Mouse (Mus musculus) forebrain, embryonic 15.5 days (tissue): ENCODE data around the gene Pmfbp1. TPM values are rescaled to one million over a fixed set of nuclear protein-coding genes. Genes with fewer than 3 reads are reported as not detected.

Source experiments
- ATAC-seq: fragments of 200-750 bp; cut with Nextera tagmentation; replicated peaks from 2 replicates; pipeline ENCODE4 v1.8.0; 2017; ENCODE audit warnings: mild to moderate bottlenecking, moderate TSS enrichment, moderate library complexity
- H3K27ac ChIP-seq: fragments of 300-500 bp; sonication (generic); replicated peaks from 2 replicates; pipeline ENCODE4 v1.5.1; 2015; ENCODE audit warnings: mild to moderate bottlenecking, inconsistent platforms
- H3K27me3 ChIP-seq: fragments of 300-500 bp; sonication (generic); 2 replicates; pipeline ENCODE4 v1.6.1; 2015; ENCODE audit warnings: inconsistent platforms
- H3K36me3 ChIP-seq: fragments of 300-500 bp; sonication (generic); 2 replicates; pipeline ENCODE4 v1.6.1; 2015; ENCODE audit warnings: mild to moderate bottlenecking, inconsistent platforms
- H3K4me1 ChIP-seq: fragments of 300-500 bp; sonication (generic); 2 replicates; pipeline ENCODE4 v1.6.1; 2015; ENCODE audit warnings: inconsistent platforms
- H3K4me2 ChIP-seq: fragments of 300-500 bp; sonication (generic); replicated peaks from 2 replicates; pipeline ENCODE4 v1.6.1; 2015; ENCODE audit warnings: mild to moderate bottlenecking, inconsistent platforms
- H3K4me3 ChIP-seq: fragments of 300-500 bp; sonication (generic); 2 replicates; pipeline ENCODE4 v1.5.1; 2015; ENCODE audit warnings: mild to moderate bottlenecking, inconsistent platforms
- H3K9ac ChIP-seq: fragments of 300-500 bp; sonication (generic); replicated peaks from 2 replicates; pipeline ENCODE4 v1.6.1; 2015; ENCODE audit warnings: mild to moderate bottlenecking, inconsistent platforms
- H3K9me3 ChIP-seq: fragments of 300-500 bp; sonication (generic); 2 replicates; pipeline ENCODE4 v1.6.1; 2016; ENCODE audit warnings: inconsistent platforms
- whole genome bisulfite sequencing: fragments of 180-500 bp; shearing (Covaris S2); methylation state at CpG from one replicate; pipeline ENCODE4 v1.1.7; 2015; ENCODE audit warnings: mixed read lengths; 5-methylcytosine and 5-hydroxymethylcytosine counted together
- polyA plus RNA-seq: library from polyadenylated mRNA; unstranded; fragments of >200 nt; fragmentation: Nextera tagmentation; extraction: Ambion mirVana; gene quantifications from 2 replicates; pipeline ENCODE4 v1.2.1, GENCODE M21; 2015

Pmfbp1 gene
- polyA plus RNA-seq, 1 experiment from 2014 or later, result 0.29 TPM

- Histone ChIP-seq H3K4me1 (peaks cover 3% of the 10 kb centered on the region; the same call in 1 of the 2 replicates), H3K27ac (no peak overlapping the region), H3K4me2 (no peak overlapping the region), H3K9me3 (no peaks in the 10 kb centered on the region), H3K36me3 (no peaks in the 10 kb centered on the region), H3K27me3 (no peaks in the 10 kb centered on the region), H3K9ac (no peak overlapping the region), H3K4me3 (no peak overlapping the region)
- ATAC-seq, result no peak
- 33% methylated on average over 1 of the region's 1 CpGs for WGBS
Measured at GRCm38 (mm10) chr8:109503566-109503965, 9.7 kb downstream of the Pmfbp1 start.

- WGBS, result 93% methylated on average over 5 of the region's 5 CpGs
- Histone ChIP-seq H3K9me3 (no peaks in the 10 kb centered on the region), H3K4me2 (no peak overlapping the region), H3K4me1 (no peaks in the 10 kb centered on the region; the same call in 1 of the 2 replicates), H3K27me3 (no peaks in the 10 kb centered on the region), H3K9ac (no peak overlapping the region), H3K27ac (no peak overlapping the region), H3K36me3 (no peaks in the 10 kb centered on the region), H3K4me3 (no peak overlapping the region)
- ATAC-seq, result no peak
Measured at GRCm38 (mm10) chr8:109505560-109505959, 11.7 kb downstream of the Pmfbp1 start.

- ATAC-seq, result no peak
Measured at GRCm38 (mm10) chr8:109524008-109524407, 30.2 kb downstream of the Pmfbp1 start.

GRCm38 (mm10) chr8:109535140-109535990 is 41.5 kb downstream of the Pmfbp1 start:
- no peak overlapping the region for H3K4me2 ChIP-seq
- H3K9me3 ChIP-seq, result no peaks in the 10 kb centered on the region
- no peak overlapping the region for H3K9ac ChIP-seq
- no peak for ATAC-seq
- no peaks in the 10 kb centered on the region for H3K27me3 ChIP-seq
- peaks cover 6% of the 10 kb centered on the region; the same call in 1 of the 2 replicates for H3K4me1 ChIP-seq
- no peaks in the 10 kb centered on the region for H3K36me3 ChIP-seq
- no peak overlapping the region for H3K27ac ChIP-seq
- WGBS, result 88% methylated on average over 19 of the region's 19 CpGs
- H3K4me3 ChIP-seq, result no peak overlapping the region

More at GRCm38 (mm10) chr8:109524008-109524407, 30.2 kb downstream of the Pmfbp1 start:
- no peak overlapping the region for H3K9ac ChIP-seq
- no peak overlapping the region for H3K4me2 ChIP-seq
- H3K27me3 ChIP-seq, result no peaks in the 10 kb centered on the region
- H3K4me1 ChIP-seq, result no peaks in the 10 kb centered on the region
- H3K36me3 ChIP-seq, result no peaks in the 10 kb centered on the region
- no peak overlapping the region for H3K4me3 ChIP-seq
- 74% methylated on average over 2 of the region's 2 CpGs for WGBS
- no peaks in the 10 kb centered on the region for H3K9me3 ChIP-seq
- no peak overlapping the region for H3K27ac ChIP-seq

GRCm38 (mm10) chr8:109536703-109537102 is 42.9 kb downstream of the Pmfbp1 start:
- H3K36me3 ChIP-seq, result no peaks in the 10 kb centered on the region
- H3K27me3 ChIP-seq, result no peaks in the 10 kb centered on the region
- no peak overlapping the region for H3K9ac ChIP-seq
- peaks cover 6% of the 10 kb centered on the region; the same call in 1 of the 2 replicates for H3K4me1 ChIP-seq
- H3K4me2 ChIP-seq, result no peak overlapping the region
- no peak overlapping the region for H3K4me3 ChIP-seq
- 4% methylated on average over 5 of the region's 5 CpGs for WGBS
- H3K27ac ChIP-seq, result no peak overlapping the region
- no peaks in the 10 kb centered on the region for H3K9me3 ChIP-seq
- peak; percentile 75 for ATAC-seq

- H3K9ac ChIP-seq, result no peak overlapping the region
- H3K36me3 ChIP-seq, result peaks cover 10% of the 10 kb centered on the region
- 71% methylated on average over 5 of the region's 5 CpGs for WGBS
- H3K4me2 ChIP-seq, result no peak overlapping the region
- no peak overlapping the region for H3K4me3 ChIP-seq
- no peak for ATAC-seq
- H3K27me3 ChIP-seq, result no peaks in the 10 kb centered on the region
- no peak overlapping the region for H3K27ac ChIP-seq
- H3K9me3 ChIP-seq, result no peaks in the 10 kb centered on the region
- no peaks in the 10 kb centered on the region for H3K4me1 ChIP-seq
Measured at GRCm38 (mm10) chr8:109542165-109542564, 48.3 kb downstream of the Pmfbp1 start.

GRCm38 (mm10) chr8:109542748-109543519 is 49.1 kb downstream of the Pmfbp1 start:
- H3K9ac ChIP-seq, result no peak overlapping the region
- H3K4me1 ChIP-seq, result no peaks in the 10 kb centered on the region
- no peak overlapping the region for H3K4me3 ChIP-seq
- no peaks in the 10 kb centered on the region for H3K27me3 ChIP-seq
- WGBS, result 85% methylated on average over 8 of the region's 8 CpGs
- no peaks in the 10 kb centered on the region for H3K9me3 ChIP-seq
- H3K27ac ChIP-seq, result no peak overlapping the region
- no peak overlapping the region for H3K4me2 ChIP-seq
- peaks cover 18% of the 10 kb centered on the region for H3K36me3 ChIP-seq
- ATAC-seq, result no peak

- Histone ChIP-seq H3K4me1 (no peaks in the 10 kb centered on the region), H3K4me2 (no peak overlapping the region), H3K27ac (no peak overlapping the region), H3K27me3 (no peaks in the 10 kb centered on the region), H3K9me3 (no peaks in the 10 kb centered on the region), H3K4me3 (no peak overlapping the region), H3K36me3 (peaks cover 28% of the 10 kb centered on the region), H3K9ac (no peak overlapping the region)
- no peak for ATAC-seq
- WGBS, result 40% methylated on average over 3 of the region's 3 CpGs
Measured at GRCm38 (mm10) chr8:109544049-109544448, 50.2 kb downstream of the Pmfbp1 start.

- WGBS, result 37% methylated on average over 3 of the region's 3 CpGs
- peaks cover 96% of the 10 kb centered on the region for H3K36me3 ChIP-seq
- ATAC-seq, result no peak
Measured at GRCm38 (mm10) chr8:109551663-109552062, 57.8 kb downstream of the Pmfbp1 start.

GRCm38 (mm10) chr8:109563881-109564280 is 70.1 kb downstream of the Pmfbp1 start:
- H3K4me3 ChIP-seq, result no peak overlapping the region
- no peaks in the 10 kb centered on the region for H3K27me3 ChIP-seq
- no peak overlapping the region for H3K27ac ChIP-seq
- H3K4me2 ChIP-seq, result no peak overlapping the region
- no peaks in the 10 kb centered on the region for H3K9me3 ChIP-seq
- no peak overlapping the region for H3K9ac ChIP-seq
- peaks cover 36% of the 10 kb centered on the region for H3K36me3 ChIP-seq
- H3K4me1 ChIP-seq, result peaks cover 21% of the 10 kb centered on the region
- 83% methylated on average over 2 of the region's 2 CpGs for WGBS
- ATAC-seq, result no peak

More at GRCm38 (mm10) chr8:109551663-109552062, 57.8 kb downstream of the Pmfbp1 start:
- Histone ChIP-seq H3K9ac (no peak overlapping the region), H3K4me1 (no peaks in the 10 kb centered on the region), H3K4me2 (no peak overlapping the region), H3K27ac (no peak overlapping the region), H3K4me3 (no peak overlapping the region), H3K27me3 (no peaks in the 10 kb centered on the region), H3K9me3 (no peaks in the 10 kb centered on the region)

GRCm38 (mm10) chr8:109564766-109565165 is 70.9 kb downstream of the Pmfbp1 start:
- peaks cover 21% of the 10 kb centered on the region for H3K4me1 ChIP-seq
- H3K27ac ChIP-seq, result peak overlapping the region; percentile 93
- H3K4me3 ChIP-seq, result peak overlapping the region; percentile 86
- ATAC-seq, result no peak
- peaks cover 29% of the 10 kb centered on the region for H3K36me3 ChIP-seq
- WGBS, result 3% methylated on average over 10 of the region's 10 CpGs
- peak overlapping the region; percentile 93 for H3K9ac ChIP-seq
- H3K27me3 ChIP-seq, result no peaks in the 10 kb centered on the region
- no peaks in the 10 kb centered on the region for H3K9me3 ChIP-seq
- peak overlapping the region; percentile 83 for H3K4me2 ChIP-seq
